Mouse (Mus musculus): Measurements from ENCODE around the gene Il4i1. TPM values are rescaled to one million over a fixed set of nuclear protein-coding genes. Genes with fewer than 3 reads are reported as not detected.
A peak's percentile ranks its signal among the peaks of the same experiment; 100 is the strongest.

Il4i1 gene
- polyA plus RNA-seq, 1 experiment, result 4.7 TPM

DNA sequence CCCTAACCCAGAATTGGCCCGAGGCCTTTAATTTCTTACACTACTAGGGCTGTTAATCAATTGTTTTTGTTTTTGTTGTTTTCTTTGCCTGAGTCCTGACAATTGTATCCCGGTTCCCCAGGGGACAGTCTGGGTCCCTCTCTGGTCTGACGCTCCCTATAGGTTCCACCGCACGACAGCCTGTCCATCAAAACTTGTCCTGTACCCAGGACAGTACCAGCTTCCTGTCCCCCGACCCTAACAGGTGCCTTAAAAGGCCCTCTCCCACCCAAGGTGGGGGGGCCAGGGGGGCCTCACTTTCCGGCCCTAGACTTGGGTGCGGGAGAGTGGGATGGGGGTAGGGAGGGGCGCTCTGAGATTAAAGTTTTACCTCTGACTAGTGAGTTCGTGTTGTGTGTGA is 38.8 kb downstream of the Il4i1 start:
- Histone ChIP-seq H3K27me3 (ENCODE audit: control insufficient read depth, insufficient read depth, low read length, poor library complexity, severe bottlenecking) (no peaks in the 10 kb centered on the region), H3K4me3 (ENCODE audit: low read depth, low read length) (peak overlapping the region; percentile 77; the same call in 1 of the 2 replicates), H3K9me3 (replicated peaks; ENCODE audit: control insufficient read depth, insufficient read depth, low read length, poor library complexity, severe bottlenecking) (no peaks in the 10 kb centered on the region), H3K4me1 (ENCODE audit: control insufficient read depth, insufficient read depth, low read length) (no peaks in the 10 kb centered on the region), H3K27ac (ENCODE audit: insufficient read depth, low read length) (peak overlapping the region; percentile 28), H3K36me3 (ENCODE audit: control insufficient read depth, insufficient read depth, low read length, poor library complexity, severe bottlenecking) (no peaks in the 10 kb centered on the region), H3K9ac (ENCODE audit: low read depth, poor library complexity, severe bottlenecking) (peak overlapping the region; percentile 35)
- TF ChIP-seq POLR2A (IDR thresholded peaks at IDR 0.05; ENCODE audit: insufficient read depth, low read length) (no peak), CTCF (IDR thresholded peaks at IDR 0.05; ENCODE audit: low read depth, low read length) (no peak), EP300 (IDR thresholded peaks at IDR 0.05; ENCODE audit: insufficient read depth, low read depth, low read length) (no peak)

DNA sequence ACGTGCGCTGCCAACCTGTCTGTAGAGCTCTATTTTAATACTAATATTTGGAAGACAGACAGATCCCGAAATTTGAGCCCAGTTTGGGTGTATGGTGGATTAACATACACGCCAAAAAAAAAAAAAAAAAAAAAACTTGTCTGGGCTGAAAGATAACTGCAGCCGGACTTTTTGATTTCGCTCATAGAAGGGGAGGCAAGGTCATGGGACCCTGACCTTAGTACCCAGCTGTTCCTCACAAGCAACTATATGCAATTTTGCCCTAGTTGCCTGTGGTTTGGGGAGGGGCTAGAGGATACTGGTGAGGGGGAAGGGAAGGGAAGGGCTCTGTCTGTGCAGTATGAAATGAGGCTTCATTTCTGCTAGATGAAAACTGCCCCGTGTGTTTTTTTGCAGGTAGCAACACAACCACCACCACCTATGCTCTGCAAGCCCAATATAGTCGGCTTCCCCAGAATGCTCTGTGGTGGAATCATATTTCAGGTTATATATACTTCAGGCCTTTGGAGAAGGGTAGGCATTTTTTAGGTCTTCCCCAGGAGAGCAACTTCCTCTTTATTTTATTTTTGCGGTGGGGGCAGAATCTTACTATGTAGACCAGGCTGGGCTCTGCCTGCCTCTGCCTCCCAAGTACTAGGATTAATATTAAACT is 40.2 kb downstream of the Il4i1 start:
- Histone ChIP-seq H3K9ac (ENCODE audit: low read depth, poor library complexity, severe bottlenecking) (peak overlapping the region; percentile 85), H3K4me3 (ENCODE audit: low read depth, low read length) (peak overlapping the region; percentile 82), H3K36me3 (ENCODE audit: control insufficient read depth, insufficient read depth, low read length, poor library complexity, severe bottlenecking) (no peaks in the 10 kb centered on the region), H3K9me3 (replicated peaks; ENCODE audit: control insufficient read depth, insufficient read depth, low read length, poor library complexity, severe bottlenecking) (no peaks in the 10 kb centered on the region), H3K4me1 (ENCODE audit: control insufficient read depth, insufficient read depth, low read length) (no peaks in the 10 kb centered on the region), H3K27ac (ENCODE audit: insufficient read depth, low read length) (peak overlapping the region; percentile 74; the same call in 1 of the 2 replicates), H3K27me3 (ENCODE audit: control insufficient read depth, insufficient read depth, low read length, poor library complexity, severe bottlenecking) (no peaks in the 10 kb centered on the region)
- TF ChIP-seq POLR2A (IDR thresholded peaks at IDR 0.05; ENCODE audit: insufficient read depth, low read length) (no peak), CTCF (IDR thresholded peaks at IDR 0.05; ENCODE audit: low read depth, low read length) (no peak), EP300 (IDR thresholded peaks at IDR 0.05; ENCODE audit: insufficient read depth, low read depth, low read length) (no peak)

DNA sequence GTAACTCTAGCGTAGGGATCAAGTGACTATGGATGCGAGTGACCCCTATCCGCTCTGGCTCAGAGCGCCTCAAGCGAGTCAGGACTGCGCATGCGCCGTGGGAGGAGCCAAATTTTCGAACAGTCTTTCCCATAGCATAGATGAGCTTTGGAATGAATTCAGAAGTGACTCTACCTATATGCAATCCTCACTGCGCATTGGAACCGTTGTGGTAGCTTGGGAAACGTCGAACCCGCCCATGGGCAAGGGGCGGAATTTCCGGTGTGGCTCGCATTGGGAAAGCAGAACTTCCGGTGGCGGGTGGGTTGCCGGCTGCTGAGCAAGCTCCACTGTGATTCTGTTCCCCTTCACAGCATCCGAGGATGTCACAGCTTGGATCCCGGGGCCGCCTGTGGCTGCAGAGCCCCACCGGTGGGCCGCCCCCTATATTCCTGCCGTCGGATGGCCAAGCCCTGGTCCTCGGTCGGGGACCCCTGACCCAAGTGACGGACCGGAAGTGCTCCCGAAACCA is 40.9 kb downstream of the Il4i1 start, which contains the start of gene Pnkp:
Pnkp (plus strand) TSS at position 98 of the 511 bp plus-strand sequence.
- H3K4me3 ChIP-seq (ENCODE audit: low read depth, low read length), result peak within 1 kb of the TSS; percentile 82
- H3K9ac ChIP-seq (ENCODE audit: low read depth, poor library complexity, severe bottlenecking), result peak within 1 kb of the TSS; percentile 85
- H3K27ac ChIP-seq (ENCODE audit: insufficient read depth, low read length), result peak within 1 kb of the TSS; percentile 74
- no peaks in the 10 kb centered on the region for H3K27me3 ChIP-seq (ENCODE audit: control insufficient read depth, insufficient read depth, low read length, poor library complexity, severe bottlenecking)
- TF ChIP-seq POLR2A (IDR thresholded peaks at IDR 0.05; ENCODE audit: insufficient read depth, low read length) (peak; percentile 25), CTCF (IDR thresholded peaks at IDR 0.05; ENCODE audit: low read depth, low read length) (no peak), EP300 (IDR thresholded peaks at IDR 0.05; ENCODE audit: insufficient read depth, low read depth, low read length) (0 out of 2 replicates have a peak, but pooled peaks have one; percentile 3)
- H3K9me3 ChIP-seq (replicated peaks; ENCODE audit: control insufficient read depth, insufficient read depth, low read length, poor library complexity, severe bottlenecking), result no peaks in the 10 kb centered on the region
- H3K4me1 ChIP-seq (ENCODE audit: control insufficient read depth, insufficient read depth, low read length), result no peaks in the 10 kb centered on the region
- no peaks in the 10 kb centered on the region for H3K36me3 ChIP-seq (ENCODE audit: control insufficient read depth, insufficient read depth, low read length, poor library complexity, severe bottlenecking)

DNA sequence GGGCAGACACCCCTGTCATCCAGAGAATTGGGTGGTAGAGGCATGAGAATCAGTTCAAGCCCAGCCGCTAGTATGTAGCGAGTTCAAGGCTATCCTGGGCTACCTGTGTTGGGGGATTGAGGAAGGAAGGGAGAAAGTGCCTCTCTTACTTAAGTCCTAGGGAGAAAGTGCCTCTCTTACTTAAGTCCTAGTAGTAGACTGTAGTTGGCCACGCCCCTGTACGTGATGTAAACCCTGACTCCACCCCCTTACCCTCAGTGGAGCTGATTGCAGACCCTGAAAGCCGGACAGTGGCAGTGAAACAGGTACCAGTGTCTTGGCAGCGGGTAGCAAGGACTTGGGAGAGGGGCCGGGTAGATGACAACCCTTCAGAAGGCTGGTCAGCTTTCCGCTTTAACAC is 41.7 kb downstream of the Il4i1 start:
- Histone ChIP-seq H3K4me1 (ENCODE audit: control insufficient read depth, insufficient read depth, low read length) (no peaks in the 10 kb centered on the region), H3K27me3 (ENCODE audit: control insufficient read depth, insufficient read depth, low read length, poor library complexity, severe bottlenecking) (no peaks in the 10 kb centered on the region), H3K4me3 (ENCODE audit: low read depth, low read length) (peak overlapping the region; percentile 66), H3K27ac (ENCODE audit: insufficient read depth, low read length) (no peak overlapping the region), H3K9ac (ENCODE audit: low read depth, poor library complexity, severe bottlenecking) (peak overlapping the region; percentile 85), H3K36me3 (ENCODE audit: control insufficient read depth, insufficient read depth, low read length, poor library complexity, severe bottlenecking) (peaks cover 6% of the 10 kb centered on the region; the same call in 1 of the 2 replicates), H3K9me3 (replicated peaks; ENCODE audit: control insufficient read depth, insufficient read depth, low read length, poor library complexity, severe bottlenecking) (no peaks in the 10 kb centered on the region)
- TF ChIP-seq POLR2A (IDR thresholded peaks at IDR 0.05; ENCODE audit: insufficient read depth, low read length) (no peak), CTCF (IDR thresholded peaks at IDR 0.05; ENCODE audit: low read depth, low read length) (no peak), EP300 (IDR thresholded peaks at IDR 0.05; ENCODE audit: insufficient read depth, low read depth, low read length) (no peak)

DNA sequence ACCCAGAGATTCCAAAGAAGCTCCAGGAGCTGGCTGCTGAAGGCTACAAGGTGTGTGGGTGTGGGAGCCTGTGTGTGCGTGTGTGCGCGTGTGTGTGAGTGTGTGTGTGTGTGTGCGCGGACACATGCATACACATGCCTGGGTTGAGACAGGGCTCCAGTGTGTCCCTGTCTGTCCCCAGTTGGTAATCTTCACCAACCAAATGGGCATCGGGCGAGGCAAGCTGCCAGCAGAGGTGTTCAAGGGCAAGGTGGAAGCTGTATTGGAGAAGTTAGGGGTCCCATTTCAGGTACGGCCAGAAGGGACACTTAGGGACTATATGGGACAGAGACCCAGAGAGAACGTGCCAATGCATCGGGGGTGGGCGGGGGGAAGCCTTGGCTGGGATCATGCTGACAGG is 43.7 kb downstream of the Il4i1 start:
- no peak for TF ChIP-seq POLR2A (IDR thresholded peaks at IDR 0.05; ENCODE audit: insufficient read depth, low read length)
- no peak for TF ChIP-seq CTCF (IDR thresholded peaks at IDR 0.05; ENCODE audit: low read depth, low read length)
- no peak for TF ChIP-seq EP300 (IDR thresholded peaks at IDR 0.05; ENCODE audit: insufficient read depth, low read depth, low read length)
- Histone ChIP-seq H3K9me3 (replicated peaks; ENCODE audit: control insufficient read depth, insufficient read depth, low read length, poor library complexity, severe bottlenecking) (no peaks in the 10 kb centered on the region), H3K36me3 (ENCODE audit: control insufficient read depth, insufficient read depth, low read length, poor library complexity, severe bottlenecking) (peaks cover 11% of the 10 kb centered on the region; the same call in 1 of the 2 replicates), H3K4me3 (ENCODE audit: low read depth, low read length) (no peak overlapping the region), H3K27me3 (ENCODE audit: control insufficient read depth, insufficient read depth, low read length, poor library complexity, severe bottlenecking) (no peaks in the 10 kb centered on the region), H3K9ac (ENCODE audit: low read depth, poor library complexity, severe bottlenecking) (no peak overlapping the region), H3K27ac (ENCODE audit: insufficient read depth, low read length) (no peak overlapping the region), H3K4me1 (ENCODE audit: control insufficient read depth, insufficient read depth, low read length) (no peaks in the 10 kb centered on the region)

Data from ES-Bruce4 (cell line).